Mouse (Mus musculus) lung, adult 2 months (tissue): Measurements from ENCODE around the gene Kif6.

Experiments used
- CTCF ChIP-seq: fragments of 200-500 bp; IDR thresholded peaks from 2 replicates; pipeline ENCODE4 v1.5.1; 2011; ENCODE audit warnings: mild to moderate bottlenecking, low read length, control low read depth; ENCODE audit not compliant: insufficient read depth
- POLR2A ChIP-seq: fragments of 200-500 bp; IDR thresholded peaks from 2 replicates; pipeline ENCODE4 v1.6.1; 2011; ENCODE audit warnings: low read depth, mild to moderate bottlenecking, control low read depth, low read length, borderline replicate concordance; ENCODE audit errors: extremely low read depth

GRCm38 (mm10) chr17:49942674-49943073 lies 327.7 kb downstream of the Kif6 start:
- TF ChIP-seq CTCF = peak; percentile 75
- no peak for TF ChIP-seq POLR2A
